In the genomic region with DNA sequence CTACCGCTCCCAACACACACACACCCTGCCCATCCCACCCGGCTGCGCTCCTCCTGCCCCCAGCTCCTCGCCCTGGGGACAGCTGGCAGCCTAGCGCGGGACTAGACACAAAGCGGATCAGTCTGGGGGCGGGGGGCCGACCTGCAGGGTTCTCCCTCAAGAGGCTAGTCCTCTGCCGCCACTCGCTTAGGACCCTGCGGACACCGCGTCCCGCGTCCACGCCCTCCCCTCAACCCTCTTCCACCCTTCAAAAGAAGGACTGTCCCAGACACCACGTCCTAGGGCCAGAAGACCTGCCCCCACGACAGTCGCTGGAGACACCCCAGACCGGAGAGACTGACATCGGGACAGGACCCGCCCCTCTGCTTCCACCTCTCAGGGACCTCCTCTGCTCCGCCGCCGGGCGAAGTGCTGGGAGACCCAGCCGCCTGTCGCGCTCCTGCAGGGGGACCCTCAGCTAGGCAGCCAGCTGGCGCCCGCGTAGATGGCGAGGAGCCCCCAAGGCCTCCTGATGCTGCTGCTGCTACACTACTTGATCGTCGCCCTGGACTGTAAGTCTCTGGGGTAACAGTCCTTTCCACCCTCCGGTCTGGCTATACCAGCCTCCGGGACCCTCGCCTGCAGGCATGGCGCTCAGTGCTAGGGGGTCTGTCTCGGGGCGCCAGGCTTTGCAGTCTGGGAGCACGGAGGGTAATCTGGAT, we compare ENCODE assay signal across 8 mouse cellular contexts. TPM values are rescaled to one million over a fixed set of nuclear protein-coding genes. Genes with fewer than 3 reads are reported as not detected.
A peak's percentile ranks its signal among the peaks of the same experiment; 100 is the strongest.
DNase-seq lines count a peak whose midpoint lies in the region; ATAC-seq and TF ChIP-seq lines count a peak whose summit lies in the region.

A gene (plus strand): TSS at position 121 of the 701 bp plus-strand sequence.

- intact Hi-C loops in heart, postnatal 14 days (cut with DNase I): loop anchor here (2.0 to 5.0 kb wide), 2 partner anchors 39 to 58 kb away; a partner anchor contains a TSS

- H3K27me3 ChIP-seq in ES-Bruce4 (ENCODE audit: control insufficient read depth, insufficient read depth, low read length, poor library complexity, severe bottlenecking): no peaks in the 10 kb centered on the region
- H3K27me3 ChIP-seq in forebrain, postnatal 0 days (ENCODE audit: insufficient read depth, low read length): no peaks in the 10 kb centered on the region
- H3K27me3 ChIP-seq in liver, embryonic 16.5 days (ENCODE audit: control insufficient read depth, insufficient read depth, low read depth, low read length): peaks cover 27% of the 10 kb centered on the region
- no peaks in the 10 kb centered on the region for H3K27me3 ChIP-seq in neural tube, embryonic 12.5 days (replicated peaks)

- DNase-seq in cerebellum, adult 11-12 months: peak; percentile 16
- peak; percentile 71 for DNase-seq in forebrain, postnatal 0 days
- DNase-seq in heart, postnatal 14 days: peak; percentile 78 to 81
- peak; percentile 69 to 77 for DNase-seq in kidney, postnatal 4 days
- DNase-seq in testis, postnatal 14 days (ENCODE audit: low spot score): peak; percentile 60

- 1% methylated on average over 43 of the region's 43 CpGs for WGBS in forebrain, postnatal 0 days
- WGBS in liver, embryonic 16.5 days (ENCODE audit: insufficient replicate concordance): under 1% methylated on average over 43 of the region's 43 CpGs
- WGBS in neural tube, embryonic 12.5 days: under 1% methylated on average over 43 of the region's 43 CpGs

- peak within 1 kb of the TSS; percentile 74 for H3K27ac ChIP-seq in ES-Bruce4 (ENCODE audit: insufficient read depth, low read length)
- peak within 1 kb of the TSS; percentile 76 for H3K27ac ChIP-seq in forebrain, postnatal 0 days (ENCODE audit: low read depth, low read length)
- H3K27ac ChIP-seq in liver, embryonic 16.5 days (ENCODE audit: low read length): no peak within 1 kb of the TSS
- peak within 1 kb of the TSS; percentile 88 for H3K27ac ChIP-seq in neural tube, embryonic 12.5 days

- peak; percentile 56; the same call in 1 of the 2 replicates for TF ChIP-seq EP300 in ES-Bruce4 (IDR thresholded peaks at IDR 0.05; ENCODE audit: insufficient read depth, low read depth, low read length)

- H3K4me2 ChIP-seq in forebrain, postnatal 0 days (ENCODE audit: low read depth): peak within 1 kb of the TSS; percentile 99
- peak within 1 kb of the TSS; percentile 72 for H3K4me2 ChIP-seq in liver, embryonic 16.5 days (ENCODE audit: low read depth, low read length)
- peak within 1 kb of the TSS; percentile 84 for H3K4me2 ChIP-seq in neural tube, embryonic 12.5 days (replicated peaks)

- peak within 1 kb of the TSS; percentile 75 for H3K4me3 ChIP-seq in ES-Bruce4 (ENCODE audit: low read depth, low read length)
- peak within 1 kb of the TSS; percentile 63 for H3K4me3 ChIP-seq in forebrain, postnatal 0 days (ENCODE audit: low read depth, low read length)
- H3K4me3 ChIP-seq in liver, embryonic 16.5 days (ENCODE audit: low read depth, low read length): peak within 1 kb of the TSS; percentile 59
- H3K4me3 ChIP-seq in neural tube, embryonic 12.5 days: peak within 1 kb of the TSS; percentile 72

- peak within 1 kb of the TSS; percentile 83 for H3K9ac ChIP-seq in ES-Bruce4 (ENCODE audit: low read depth, poor library complexity, severe bottlenecking)
- H3K9ac ChIP-seq in forebrain, postnatal 0 days: peak within 1 kb of the TSS; percentile 61
- H3K9ac ChIP-seq in liver, embryonic 16.5 days (ENCODE audit: low read depth, low read length): peak within 1 kb of the TSS; percentile 33
- peak within 1 kb of the TSS; percentile 81 for H3K9ac ChIP-seq in neural tube, embryonic 12.5 days

- peaks cover 4% of the 10 kb centered on the region for H3K4me1 ChIP-seq in ES-Bruce4 (ENCODE audit: control insufficient read depth, insufficient read depth, low read length)
- H3K4me1 ChIP-seq in forebrain, postnatal 0 days (ENCODE audit: insufficient read depth): peaks cover 6% of the 10 kb centered on the region; the same call in 1 of the 2 replicates
- H3K4me1 ChIP-seq in liver, embryonic 16.5 days (ENCODE audit: control insufficient read depth, low read depth, low read length): no peaks in the 10 kb centered on the region
- no peaks in the 10 kb centered on the region; the same call in 1 of the 2 replicates for H3K4me1 ChIP-seq in neural tube, embryonic 12.5 days

- no peaks in the 10 kb centered on the region for H3K9me3 ChIP-seq in ES-Bruce4 (replicated peaks; ENCODE audit: control insufficient read depth, insufficient read depth, low read length, poor library complexity, severe bottlenecking)
- H3K9me3 ChIP-seq in forebrain, postnatal 0 days (ENCODE audit: low read length): no peaks in the 10 kb centered on the region
- H3K9me3 ChIP-seq in liver, embryonic 16.5 days (replicated peaks; ENCODE audit: control insufficient read depth, low read length): no peaks in the 10 kb centered on the region
- H3K9me3 ChIP-seq in neural tube, embryonic 12.5 days: no peaks in the 10 kb centered on the region

- peak; percentile 86 for ATAC-seq in forebrain, postnatal 0 days
- ATAC-seq in liver, embryonic 16.5 days (ENCODE audit: low read depth): peak; percentile 63
- peak; percentile 90 for ATAC-seq in neural tube, embryonic 12.5 days (ENCODE audit: low FRiP score, low read depth)

- TF ChIP-seq POLR2A in ES-Bruce4 (IDR thresholded peaks at IDR 0.05; ENCODE audit: insufficient read depth, low read length): no peak

- peaks cover 10% of the 10 kb centered on the region for H3K36me3 ChIP-seq in ES-Bruce4 (ENCODE audit: control insufficient read depth, insufficient read depth, low read length, poor library complexity, severe bottlenecking)
- H3K36me3 ChIP-seq in forebrain, postnatal 0 days (ENCODE audit: insufficient read depth): no peaks in the 10 kb centered on the region
- no peaks in the 10 kb centered on the region for H3K36me3 ChIP-seq in liver, embryonic 16.5 days (ENCODE audit: control insufficient read depth, insufficient read depth)
- H3K36me3 ChIP-seq in neural tube, embryonic 12.5 days: peaks cover 7% of the 10 kb centered on the region; the same call in 1 of the 2 replicates

- TF ChIP-seq CTCF in ES-Bruce4 (IDR thresholded peaks at IDR 0.05; ENCODE audit: low read depth, low read length): no peak
- TF ChIP-seq CTCF in forebrain, postnatal 0 days (IDR thresholded peaks at IDR 0.05; ENCODE audit: low read depth): peak; percentile 28

RNA-seq across cellular contexts. Expression of the gene that starts here (rescaled TPM):
- polyA plus RNA-seq in ES-Bruce4 (2011; ENCODE audit: insufficient read depth, insufficient read length, low read depth, missing spikeins): 43.5 and 52.7 TPM in 2 replicates
- 17.4 and 22.4 TPM in 2 replicates for total RNA-seq in forebrain, postnatal 0 days (2014; rRNA removed)
- 18.6 and 23.2 TPM in 2 replicates for polyA plus RNA-seq in forebrain, postnatal 0 days (2015; fragmentation: Nextera tagmentation; extraction: Ambion mirVana)
- total RNA-seq in heart, postnatal 14 days (2021): 10 to 100 TPM; 56.8 to 62.4 TPM
- 2.6 and 2.7 TPM in 2 replicates for polyA plus RNA-seq in liver, embryonic 16.5 days (2015; fragmentation: Nextera tagmentation; extraction: Ambion mirVana)
- polyA plus RNA-seq in neural tube, embryonic 12.5 days (2016; fragmentation: Nextera tagmentation; extraction: Ambion mirVana): 41.4 and 45.6 TPM in 2 replicates

Comparison
In these comparisons a context has a peak if more than half of its experiments do, and no peak if none do; other contexts are left out.
1. H3K9ac ChIP-seq: peak in every context shown above with its lines; median percentile 83 in ES-Bruce4; 81 in neural tube, embryonic 12.5 days; 61 in forebrain, postnatal 0 days; 33 in liver, embryonic 16.5 days.
2. DNase-seq: peak in every context shown above with its lines; median percentile 80 in heart, postnatal 14 days; 73 in kidney, postnatal 4 days; 71 in forebrain, postnatal 0 days; 60 in testis, postnatal 14 days; 16 in cerebellum, adult 11-12 months.